Mouse (Mus musculus) cerebellum, adult 2 months (tissue): ENCODE data around the gene Kdelr2.

Experiments used
- CTCF ChIP-seq: fragments of 200-500 bp; IDR thresholded peaks from 2 replicates; pipeline ENCODE4 v1.5.1; 2011; ENCODE audit warnings: low read depth, mild to moderate bottlenecking, control low read depth, low read length, moderate library complexity, borderline replicate concordance; ENCODE audit not compliant: insufficient read depth
- POLR2A ChIP-seq: fragments of 200-500 bp; IDR thresholded peaks from 2 replicates; pipeline ENCODE4 v1.6.1; 2011; ENCODE audit warnings: low read length, control low read depth, borderline replicate concordance; ENCODE audit not compliant: insufficient read depth

DNA sequence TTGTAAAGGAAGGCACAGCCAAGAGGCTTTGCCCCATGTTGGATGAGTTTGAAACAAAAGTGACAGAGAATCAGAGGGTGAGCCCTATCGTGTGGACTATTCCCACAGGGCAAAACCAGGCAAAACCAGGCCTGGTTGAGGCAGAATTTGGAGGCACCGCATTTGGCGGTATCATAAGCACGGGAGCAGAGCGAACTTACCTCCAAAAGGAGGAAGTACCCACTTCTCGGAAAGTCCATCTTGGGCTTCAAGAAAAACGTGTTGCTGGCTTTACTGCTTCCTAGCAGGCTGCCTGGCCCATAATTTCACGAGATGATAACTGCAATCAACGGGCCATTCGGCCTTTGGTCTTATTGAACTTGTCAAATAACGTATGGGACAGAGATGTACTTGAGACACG, 38.1 kb downstream of the Kdelr2 start:
- TF ChIP-seq CTCF (no peak), POLR2A (no peak)
